ENCODE assay signal across 8 mouse cellular contexts in the genomic region with DNA sequence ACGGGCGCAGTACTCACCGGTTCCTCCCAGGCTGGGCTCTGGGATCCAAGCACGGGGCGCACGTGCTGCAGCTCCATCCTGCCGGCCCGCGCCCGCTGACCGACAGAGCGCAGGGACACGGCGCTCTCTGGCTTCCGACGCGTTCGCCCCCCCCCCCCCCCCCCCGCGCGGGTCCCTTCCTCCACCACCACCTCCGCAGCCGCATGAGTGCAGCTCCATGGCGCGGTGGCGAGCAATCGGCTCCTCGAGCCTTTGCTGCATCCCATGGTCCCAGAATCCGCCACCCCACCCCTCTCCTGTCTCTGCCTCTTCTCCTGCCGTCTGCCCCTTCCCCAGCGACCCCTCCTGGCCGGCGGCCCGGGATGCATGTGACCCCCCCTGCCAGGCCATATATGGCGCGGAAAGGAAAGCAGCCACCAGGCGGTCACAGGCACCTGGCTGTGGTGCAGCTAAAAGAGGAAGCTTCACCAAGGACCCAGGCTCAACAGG. TPM values are rescaled to one million over a fixed set of nuclear protein-coding genes. Genes with fewer than 3 reads are reported as not detected.
DNase-seq lines count a peak whose midpoint lies in the region; ATAC-seq and TF ChIP-seq lines count a peak whose summit lies in the region.
"Not testable (repeated sequence)": the region's sequence is repeated elsewhere in the genome, so short reads cannot be mapped to it uniquely, and the experiment has no call there.
"Had no signal": no experiment of that assay in that cellular context is flagged by ENCODE, and none has a peak within 500 bp of the region (broad histone marks: within the 10 kb centered on the region; RNA-seq: fewer than 3 reads in every experiment).

Gm3512 (minus strand) TSS at position 51 of the 489 bp plus-strand sequence.

- not testable (repeated sequence) for TF ChIP-seq POLR2A in heart, adult 2 months (IDR thresholded peaks at IDR 0.05; ENCODE audit: insufficient read depth, low read depth, low read length)

- not testable (repeated sequence) for H3K27me3 ChIP-seq in forebrain, embryonic 13.5 days; heart, adult 2 months (ENCODE audit: control insufficient read depth, insufficient read depth, low read length); neural tube, embryonic 14.5 days (ENCODE audit: control insufficient read depth, insufficient read depth, low read length)

- H3K36me3 ChIP-seq in forebrain, embryonic 13.5 days (ENCODE audit: poor library complexity, severe bottlenecking); heart, adult 2 months (ENCODE audit: control insufficient read depth, insufficient read depth, low read length); neural tube, embryonic 14.5 days (ENCODE audit: control insufficient read depth, insufficient read depth, low read length): not testable (repeated sequence)

- no CpG with 5 or more reads among the region's 37 CpGs for WGBS in forebrain, embryonic 13.5 days
- no CpG with 5 or more reads among the region's 37 CpGs for WGBS in heart, adult 2 months
- no CpG with 5 or more reads among the region's 37 CpGs for WGBS in neural tube, embryonic 14.5 days

- TF ChIP-seq CTCF in heart, adult 2 months (IDR thresholded peaks at IDR 0.05); left cerebral cortex, adult 2 months (IDR thresholded peaks at IDR 0.05): not testable (repeated sequence)

- intact Hi-C loops in heart, adult 2 months (cut with DNase I); left cerebral cortex, adult 2 months (cut with DNase I): not testable (repeated sequence)

- ATAC-seq in forebrain, embryonic 13.5 days = 0 out of 2 replicates have a peak, but pooled peaks have one; percentile 59
- peak; percentile 85 for ATAC-seq in neural tube, embryonic 14.5 days (ENCODE audit: low read depth)

- not testable (repeated sequence) for H3K4me2 ChIP-seq in forebrain, embryonic 13.5 days; neural tube, embryonic 14.5 days (ENCODE audit: low read depth, low read length)

- not testable (repeated sequence) for H3K79me2 ChIP-seq in heart, adult 2 months (replicated peaks; ENCODE audit: control insufficient read depth, insufficient read depth, low read length)

- H3K9me3 ChIP-seq in forebrain, embryonic 13.5 days (replicated peaks); neural tube, embryonic 14.5 days (ENCODE audit: control insufficient read depth, low read length): not testable (repeated sequence)

- not testable (repeated sequence) for TF ChIP-seq EP300 in heart, adult 2 months (IDR thresholded peaks at IDR 0.05; ENCODE audit: insufficient read depth, low read depth, low read length)

- not testable (repeated sequence) for H3K4me1 ChIP-seq in forebrain, embryonic 13.5 days; heart, adult 2 months (ENCODE audit: control insufficient read depth, insufficient read depth, low read length); neural tube, embryonic 14.5 days (ENCODE audit: control insufficient read depth, insufficient read depth, low read length)

- not testable (repeated sequence) for H3K4me3 ChIP-seq in forebrain, embryonic 13.5 days; heart, adult 2 months; left cerebral cortex, adult 2 months; neural tube, embryonic 14.5 days (ENCODE audit: low read depth, low read length)

- H3K9ac ChIP-seq in forebrain, embryonic 13.5 days; heart, adult 2 months (ENCODE audit: low read depth, low read length); neural tube, embryonic 14.5 days (replicated peaks; ENCODE audit: low read depth, low read length): not testable (repeated sequence)

- not testable (repeated sequence) for H3K27ac ChIP-seq in forebrain, embryonic 13.5 days; heart, adult 2 months; left cerebral cortex, adult 2 months; neural tube, embryonic 14.5 days (ENCODE audit: low read depth, low read length)

- DNase-seq in adrenal gland, postnatal 14 days = peak; percentile 1
- peak; percentile 5 to 12 for DNase-seq in heart, adult 2 months
- peak; percentile 5 for DNase-seq in induced T-regulatory cell, adult 2 months (ENCODE audit: low read depth)
- peak; percentile 7 to 10 for DNase-seq in left cerebral cortex, adult 2 months (ENCODE audit: extremely low spot score in 1 of 2, low spot score in 2 of 2)
- peak; percentile 20 for DNase-seq in testis, postnatal 10 days (ENCODE audit: low spot score)

RNA-seq across cellular contexts. Expression of gene Gm3512, which starts in this region (rescaled TPM):
- 0.78 and 0.86 TPM in 2 replicates for total RNA-seq in adrenal gland, postnatal 14 days (2021)
- polyA plus RNA-seq in forebrain, embryonic 13.5 days (2015; fragmentation: Nextera tagmentation; extraction: Ambion mirVana) = 4.9 and 5.5 TPM in 2 replicates
- total RNA-seq in heart, adult 2 months (2021) = under 1 TPM in 1 of 2 experiments, not detected in 1; 0.11 TPM
- polyA plus RNA-seq in heart, adult 2 months (2012; rRNA removed) = 0.21 TPM in 1 of 2 replicates, not detected in the other
- 1 to 10 TPM; 1.4 to 1.6 TPM for total RNA-seq in left cerebral cortex, adult 2 months (2021)
- polyA plus RNA-seq in neural tube, embryonic 14.5 days (2014; fragmentation: Nextera tagmentation; extraction: Ambion mirVana) = 11.6 and 12.4 TPM in 2 replicates
- total RNA-seq: granulocyte monocyte progenitor cell, adult 5-6 weeks had no signal

Comparison
In these comparisons a context has a peak if more than half of its experiments do, and no peak if none do; other contexts are left out.
1. Peak in DNase-seq in adrenal gland, postnatal 14 days; RNA of the gene not detected or under 1 TPM.
2. Peak in DNase-seq in heart, adult 2 months; RNA of the gene not detected or under 1 TPM.